Comparison of ENCODE assay signal across 7 mouse cellular contexts in genomic region chrX:153724400-153724799, GRCm38 (mm10). TPM values are rescaled to one million over a fixed set of nuclear protein-coding genes. Genes with fewer than 3 reads are reported as not detected.
A peak's percentile ranks its signal among the peaks of the same experiment; 100 is the strongest.
DNase-seq lines count a peak whose midpoint lies in the region; ATAC-seq and TF ChIP-seq lines count a peak whose summit lies in the region.

No protein-coding gene starts in this region.

- no peaks in the 10 kb centered on the region for H3K36me3 ChIP-seq in lung, postnatal 0 days (ENCODE audit: insufficient read depth, low read length)
- H3K36me3 ChIP-seq in hindbrain, embryonic 16.5 days (ENCODE audit: control insufficient read depth, insufficient read depth, low read length) = no peaks in the 10 kb centered on the region
- peaks cover 7% of the 10 kb centered on the region for H3K36me3 ChIP-seq in myocyte (ENCODE audit: control insufficient read depth, insufficient read depth)

- H3ac ChIP-seq in myocyte (ENCODE audit: control insufficient read depth, insufficient read length) = no peak overlapping the region

- ATAC-seq in lung, postnatal 0 days = no peak
- ATAC-seq in hindbrain, embryonic 16.5 days = 0 out of 2 replicates have a peak, but pooled peaks have one; percentile 11

- H3K4me1 ChIP-seq in lung, postnatal 0 days (ENCODE audit: insufficient read depth, low read depth, low read length) = no peaks in the 10 kb centered on the region
- no peaks in the 10 kb centered on the region for H3K4me1 ChIP-seq in hindbrain, embryonic 16.5 days (ENCODE audit: control insufficient read depth, insufficient read depth, low read depth, low read length)

- WGBS in lung, postnatal 0 days = 14% methylated on average over 3 of the region's 3 CpGs
- 30% methylated on average over 3 of the region's 3 CpGs for WGBS in hindbrain, embryonic 16.5 days

- no peak overlapping the region for H3K9ac ChIP-seq in lung, postnatal 0 days (replicated peaks; ENCODE audit: low read depth)
- H3K9ac ChIP-seq in hindbrain, embryonic 16.5 days (ENCODE audit: low read depth, low read length) = peak overlapping the region; percentile 27; the same call in 1 of the 2 replicates

- H3K27me3 ChIP-seq in lung, postnatal 0 days (replicated peaks; ENCODE audit: insufficient read depth, low read length) = no peaks in the 10 kb centered on the region
- no peaks in the 10 kb centered on the region; the same call in 1 of the 2 replicates for H3K27me3 ChIP-seq in hindbrain, embryonic 16.5 days (replicated peaks; ENCODE audit: control insufficient read depth, insufficient read depth, low read length)
- no peaks in the 10 kb centered on the region for H3K27me3 ChIP-seq in myocyte (ENCODE audit: control insufficient read depth, insufficient read depth, insufficient read length)

- peaks cover 20% of the 10 kb centered on the region for H3K79me2 ChIP-seq in myocyte (ENCODE audit: control insufficient read depth, insufficient read depth)

- no peak for TF ChIP-seq CTCF in lung, postnatal 0 days (IDR thresholded peaks at IDR 0.05)

- DNase-seq in lung, postnatal 0 days (ENCODE audit: low spot score) = peak; percentile 19
- no peak for DNase-seq in lung, adult 18-20 months
- peak; percentile 10 to 14 for DNase-seq in cerebellum, postnatal 25 days
- DNase-seq in B cell, adult 2 months = no peak
- no peak for DNase-seq in thymus, postnatal 4 days

- peak overlapping the region; percentile 40 for H3K4me2 ChIP-seq in lung, postnatal 0 days (replicated peaks; ENCODE audit: low read depth, low read length)
- peak overlapping the region; percentile 64 for H3K4me2 ChIP-seq in hindbrain, embryonic 16.5 days (ENCODE audit: low read length)
- H3K4me2 ChIP-seq in myocyte (ENCODE audit: low read depth) = peak overlapping the region; percentile 68

- peak overlapping the region; percentile 56; the same call in 1 of the 2 replicates for H3K4me3 ChIP-seq in lung, postnatal 0 days (ENCODE audit: low read depth, low read length)
- H3K4me3 ChIP-seq in hindbrain, embryonic 16.5 days (ENCODE audit: low read length) = peak overlapping the region; percentile 40
- peak overlapping the region; percentile 52 for H3K4me3 ChIP-seq in myocyte

- H3K27ac ChIP-seq in lung, postnatal 0 days (ENCODE audit: low read length) = no peak overlapping the region
- H3K27ac ChIP-seq in hindbrain, embryonic 16.5 days (ENCODE audit: low read depth, low read length) = peak overlapping the region; percentile 12; the same call in 1 of the 2 replicates

- TF ChIP-seq POLR2A in myocyte (IDR thresholded peaks at IDR 0.05; ENCODE audit: insufficient read length, low read depth) = no peak

- H3K9me3 ChIP-seq in lung, postnatal 0 days (ENCODE audit: low read length) = no peaks in the 10 kb centered on the region
- no peaks in the 10 kb centered on the region for H3K9me3 ChIP-seq in hindbrain, embryonic 16.5 days (ENCODE audit: control insufficient read depth, low read length)

- TF ChIP-seq EP300 in lung, postnatal 0 days (IDR thresholded peaks at IDR 0.05) = no peak

TF ChIP-seq in myocyte, 11 proteins besides CTCF, POLR2A, EP300 and RAD21:
- no peak for TF ChIP-seq E2F4 (IDR thresholded peaks at IDR 0.05; ENCODE audit: insufficient read depth)
- TF ChIP-seq REST (IDR thresholded peaks at IDR 0.05; ENCODE audit: insufficient read depth, insufficient read length) = no peak
- no peak for TF ChIP-seq MYOD1 (IDR thresholded peaks at IDR 0.05; ENCODE audit: control insufficient read depth in 1 of 3, insufficient read length in 2 of 3, low read depth in 2 of 3)
- TF ChIP-seq POLR2AphosphoS2 (IDR thresholded peaks at IDR 0.05; ENCODE audit: insufficient read length, low read depth) = no peak
- no peak for TF ChIP-seq SRF (IDR thresholded peaks at IDR 0.05; ENCODE audit: control insufficient read depth, insufficient read length, low read depth)
- no peak for TF ChIP-seq MAX (IDR thresholded peaks at IDR 0.05; ENCODE audit: low read depth)
- no peak for TF ChIP-seq USF1 (IDR thresholded peaks at IDR 0.05; ENCODE audit: low read depth)
- TF ChIP-seq TCF3 (IDR thresholded peaks at IDR 0.05; ENCODE audit: insufficient read length, low read depth) = no peak
- TF ChIP-seq MYOG (IDR thresholded peaks at IDR 0.05; ENCODE audit: control insufficient read depth in 1 of 3, insufficient read depth in 1 of 3, insufficient read length in 2 of 3, low read depth in 2 of 3) = no peak
- no peak for TF ChIP-seq CEBPB (IDR thresholded peaks at IDR 0.05; ENCODE audit: insufficient read depth, poor library complexity, severe bottlenecking)
- no peak for TF ChIP-seq TCF12 (IDR thresholded peaks at IDR 0.05; ENCODE audit: insufficient read depth, poor library complexity, severe bottlenecking)

RNA-seq across cellular contexts. Expression of gene Nbdy, which starts 1.0 kb away (rescaled TPM):
- polyA plus RNA-seq in lung, postnatal 0 days (2015; fragmentation: Nextera tagmentation; extraction: Ambion mirVana) = 108 and 119 TPM in 2 replicates
- 152 and 167 TPM in 2 replicates for polyA plus RNA-seq in hindbrain, embryonic 16.5 days (2015; fragmentation: Nextera tagmentation; extraction: Ambion mirVana)
- 51.1 TPM for polyA plus RNA-seq in myocyte (2012; fragmentation: generic; extraction: Trizol)

RNA-seq across cellular contexts. Expression of gene Kctd12b, which starts 28.2 kb away (rescaled TPM):
- 8.2 and 9.7 TPM in 2 replicates for polyA plus RNA-seq in lung, postnatal 0 days (2015; fragmentation: Nextera tagmentation; extraction: Ambion mirVana)
- 3.4 and 4.2 TPM in 2 replicates for polyA plus RNA-seq in hindbrain, embryonic 16.5 days (2015; fragmentation: Nextera tagmentation; extraction: Ambion mirVana)
- polyA plus RNA-seq in myocyte (2012; fragmentation: generic; extraction: Trizol) = 0.05 TPM

Comparison
In these comparisons a context has a peak if more than half of its experiments do, and no peak if none do; other contexts are left out.
1. DNase-seq: peak in lung, postnatal 0 days (single experiment) and cerebellum, postnatal 25 days (2 of 2); none in lung, adult 18-20 months (0 of 2), B cell, adult 2 months (0 of 2) and thymus, postnatal 4 days (single experiment).
2. Peak in every context shown above with its lines, with median percentiles within 50 percentile points of each other: H3K4me2 ChIP-seq and H3K4me3 ChIP-seq.